Mouse (Mus musculus) olfactory bulb, adult 2 months (tissue): ENCODE measurements at regions not wholly inside any gene's neighbourhood (a gene's known extent, or its start where the extent isn't known, plus 50 kb on each side); places are given as distances from the start of the nearest gene placed in this dataset.

ENCODE experiments used
- CTCF ChIP-seq: fragments of 200-500 bp; IDR thresholded peaks from 2 replicates; pipeline ENCODE4 v1.5.1; 2012; ENCODE audit warnings: low read depth, mild to moderate bottlenecking, low read length, moderate library complexity; ENCODE audit not compliant: insufficient read depth
- POLR2A ChIP-seq: fragments of 200-500 bp; IDR thresholded peaks from 2 replicates; pipeline ENCODE4 v1.6.1; 2012; ENCODE audit warnings: mild to moderate bottlenecking, low read depth, low read length, moderate library complexity; ENCODE audit not compliant: insufficient read depth

DNA sequence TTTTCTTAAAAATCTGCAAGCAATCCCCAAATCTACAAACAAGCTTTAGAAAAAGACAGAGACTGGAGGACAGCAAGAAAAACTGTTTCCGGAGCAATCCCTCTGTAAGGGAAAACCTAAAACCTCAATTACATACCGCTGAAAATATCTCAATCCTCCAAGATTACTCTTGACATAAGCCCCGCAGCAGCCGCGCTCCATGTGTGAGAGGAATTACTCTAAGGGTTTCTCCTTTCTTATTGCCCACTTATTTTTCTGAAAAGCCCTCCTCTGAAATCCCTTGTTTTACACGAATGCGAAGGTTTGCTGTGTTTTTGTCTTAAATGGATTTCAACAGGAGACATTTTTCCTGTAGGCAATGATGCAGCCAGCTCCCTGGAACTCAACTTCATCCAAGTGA is 80.3 kb downstream of the Insig2 start:
- no peak for TF ChIP-seq POLR2A
- no peak for TF ChIP-seq CTCF
